Mouse (Mus musculus): ENCODE results near the gene Spc24. TPM values are rescaled to one million over a fixed set of nuclear protein-coding genes. Genes with fewer than 3 reads are reported as not detected.

Gene Spc24
- 132 and 165 TPM in 2 replicates for polyA plus RNA-seq (2016; fragmentation: Nextera tagmentation; extraction: Ambion mirVana)

DNA sequence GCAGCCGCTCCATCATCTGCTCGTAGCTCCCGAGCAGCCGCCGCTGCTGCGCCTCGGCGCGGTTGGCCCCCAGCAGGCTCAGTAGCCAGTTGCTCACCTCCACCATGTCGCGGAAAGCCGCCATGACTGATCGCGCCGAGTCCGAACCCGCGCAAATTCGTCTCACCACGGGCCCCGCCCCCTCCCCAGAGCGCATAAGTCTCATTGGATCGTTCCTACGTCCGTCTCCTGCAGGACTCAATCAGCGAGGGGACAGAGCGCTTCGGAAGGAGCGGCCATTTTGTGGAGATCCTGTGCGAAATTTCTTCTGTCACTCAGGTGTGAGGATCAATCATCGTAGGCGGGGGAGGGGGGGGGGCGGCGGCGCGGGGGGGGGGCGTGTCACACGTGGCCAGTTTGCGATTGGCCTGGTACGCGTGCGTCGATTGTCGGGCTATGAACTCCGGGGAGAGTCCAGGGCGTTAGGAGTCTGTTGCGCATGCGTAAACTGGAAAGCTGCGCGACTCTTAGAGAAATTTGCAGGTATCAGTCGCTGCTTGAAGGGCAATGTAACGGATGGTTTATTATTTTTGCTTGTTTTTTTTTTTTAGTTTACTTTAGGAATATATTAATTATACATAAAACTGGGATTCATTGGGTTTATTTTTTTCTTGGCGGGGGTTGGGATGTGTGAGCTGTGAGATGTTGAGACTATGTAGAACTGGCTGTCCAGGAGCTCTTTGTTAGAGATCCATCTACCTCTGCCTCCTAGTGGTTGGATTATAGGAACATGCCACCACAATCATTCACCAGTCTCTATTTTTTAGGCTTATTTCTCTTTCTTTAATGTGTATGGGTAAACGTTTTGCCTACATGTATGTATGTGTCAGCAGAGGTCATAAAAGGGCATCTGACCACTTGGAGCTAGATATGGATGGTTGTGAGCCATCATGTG, at the start of gene Spc24:
Gene Spc24 (minus strand): TSS at position 149 of the 934 bp plus-strand sequence.
- 2% methylated on average over 50 of the region's 54 CpGs for WGBS

DNA sequence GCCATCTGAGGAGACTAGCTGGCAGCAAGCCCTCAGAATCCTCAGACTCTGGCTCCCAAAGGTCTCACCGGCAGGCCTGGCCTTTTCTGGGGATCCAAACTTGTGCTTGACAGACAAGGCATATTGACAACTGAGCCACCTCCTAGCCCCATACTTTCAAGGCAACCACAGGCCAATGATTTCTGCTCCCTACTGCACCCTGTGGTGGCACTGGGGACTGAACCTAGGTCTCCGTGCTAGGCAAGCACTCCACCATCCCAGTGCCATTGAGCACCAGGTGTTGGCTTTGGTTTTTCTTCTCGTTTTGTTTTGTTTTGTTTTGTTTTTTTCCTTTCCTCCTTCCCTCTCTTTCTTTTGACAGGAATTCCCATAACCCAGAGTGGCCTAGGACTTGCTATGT, 48.5 kb upstream of the Spc24 start:
- WGBS = 61% methylated on average over 3 of the region's 3 CpGs
- no peak for DNase-seq (ENCODE audit: low spot score)
- Histone ChIP-seq H3K4me1 (replicated peaks) (peaks cover 7% of the 10 kb centered on the region), H3K27ac (no peak overlapping the region), H3K9me3 (no peaks in the 10 kb centered on the region), H3K36me3 (peaks cover 19% of the 10 kb centered on the region), H3K27me3 (ENCODE audit: insufficient read depth, poor library complexity, severe bottlenecking) (no peaks in the 10 kb centered on the region), H3K4me3 (no peak overlapping the region)

More for the DNA sequence above, at the start of gene Spc24:
- peak; percentile 98 for DNase-seq (ENCODE audit: low spot score)
- peak within 1 kb of the TSS; percentile 92 for H3K4me3 ChIP-seq
- peaks cover 15% of the 10 kb centered on the region for H3K4me1 ChIP-seq (replicated peaks)
- no peaks in the 10 kb centered on the region for H3K27me3 ChIP-seq (ENCODE audit: insufficient read depth, poor library complexity, severe bottlenecking)
- H3K9me3 ChIP-seq = no peaks in the 10 kb centered on the region
- peaks cover 26% of the 10 kb centered on the region for H3K36me3 ChIP-seq
- peak within 1 kb of the TSS; percentile 95 for H3K27ac ChIP-seq

DNA sequence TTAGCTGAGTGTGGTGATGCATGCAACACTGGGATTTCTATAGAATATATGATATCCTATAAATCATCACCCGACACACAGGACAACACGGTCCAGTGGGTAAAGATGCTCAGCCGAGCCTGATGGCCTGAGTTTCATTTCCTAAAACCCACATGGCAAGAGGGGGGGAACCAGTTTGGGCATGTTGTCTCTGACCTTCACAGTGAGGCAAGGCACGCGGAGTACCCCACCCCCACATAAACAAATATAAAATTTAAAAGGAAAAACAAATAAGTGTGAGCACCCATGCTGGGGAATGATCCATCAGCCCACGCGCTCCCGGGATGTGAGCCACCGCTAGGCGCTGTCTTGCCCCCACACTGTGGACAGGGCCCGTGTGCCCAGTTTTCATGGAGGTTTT, 46.9 kb upstream of the Spc24 start:
- Histone ChIP-seq H3K27ac (no peak overlapping the region), H3K36me3 (peaks cover 14% of the 10 kb centered on the region), H3K4me3 (no peak overlapping the region), H3K27me3 (ENCODE audit: insufficient read depth, poor library complexity, severe bottlenecking) (no peaks in the 10 kb centered on the region), H3K4me1 (replicated peaks) (peaks cover 7% of the 10 kb centered on the region), H3K9me3 (no peaks in the 10 kb centered on the region)
- WGBS = 89% methylated on average over 11 of the region's 11 CpGs
- DNase-seq (ENCODE audit: low spot score) = no peak

DNA sequence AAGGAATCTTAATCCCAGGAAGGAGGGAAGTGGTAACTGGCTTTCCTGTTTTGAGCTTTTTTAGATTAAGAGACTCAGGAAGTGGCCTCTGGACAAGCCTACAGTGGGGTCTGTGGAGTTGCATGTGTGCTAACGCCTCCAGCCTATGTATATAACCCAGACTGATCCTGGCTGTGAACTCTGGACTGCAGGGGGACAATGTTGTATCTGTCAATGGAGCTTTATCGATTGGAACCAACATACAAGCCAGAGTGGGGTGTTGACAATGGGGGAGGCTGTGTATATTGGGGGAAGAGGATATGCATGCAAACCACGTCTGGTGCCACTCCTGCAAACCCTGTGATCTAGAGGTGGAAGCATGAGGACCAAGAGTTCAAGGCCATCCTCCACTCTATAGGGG, 46.3 kb upstream of the Spc24 start:
- Histone ChIP-seq H3K27me3 (ENCODE audit: insufficient read depth, poor library complexity, severe bottlenecking) (no peaks in the 10 kb centered on the region), H3K4me1 (replicated peaks) (peaks cover 7% of the 10 kb centered on the region), H3K9me3 (no peaks in the 10 kb centered on the region), H3K36me3 (peaks cover 12% of the 10 kb centered on the region), H3K27ac (no peak overlapping the region), H3K4me3 (no peak overlapping the region)
- DNase-seq (ENCODE audit: low spot score) = no peak
- 80% methylated on average over 3 of the region's 3 CpGs for WGBS

DNA sequence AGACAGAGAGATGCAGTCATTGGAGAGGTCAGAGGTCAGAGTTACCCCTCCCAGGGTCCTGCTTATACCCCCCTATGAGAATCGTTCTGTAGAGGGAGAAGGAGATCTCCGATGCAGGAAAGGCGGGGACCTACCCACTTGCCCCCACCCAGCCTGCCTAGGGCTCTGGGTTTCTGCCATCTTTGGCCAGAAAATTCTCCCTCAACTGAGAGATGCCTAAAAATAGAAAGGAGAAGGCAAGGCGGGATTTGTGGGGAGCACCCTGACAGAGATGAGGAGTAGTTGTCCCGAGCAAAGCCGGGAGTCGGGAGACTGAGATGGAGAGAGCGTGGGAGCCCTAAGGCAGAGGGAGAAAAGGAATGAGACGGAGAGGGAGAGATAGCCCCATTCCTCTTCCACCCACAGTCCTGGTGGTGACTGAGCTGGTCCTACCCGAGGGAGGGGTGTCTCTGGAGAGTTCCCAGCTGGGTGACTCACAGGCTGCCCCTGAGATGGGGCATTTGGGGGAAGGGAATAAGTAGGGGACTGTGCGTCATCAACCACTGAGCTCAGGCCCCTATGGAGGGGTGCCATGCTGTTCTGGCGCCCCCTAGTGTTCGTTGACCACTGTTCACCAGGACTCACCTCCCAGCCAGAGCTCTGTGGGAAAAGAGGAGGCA, 44.0 kb upstream of the Spc24 start:
- Histone ChIP-seq H3K27me3 (ENCODE audit: insufficient read depth, poor library complexity, severe bottlenecking) (no peaks in the 10 kb centered on the region), H3K36me3 (peaks cover 17% of the 10 kb centered on the region), H3K9me3 (no peaks in the 10 kb centered on the region), H3K4me3 (0 out of 2 replicates have a peak overlapping the region, but pooled peaks have one; percentile 9), H3K27ac (peak overlapping the region; percentile 1; the same call in 1 of the 2 replicates), H3K4me1 (replicated peaks) (peaks cover 7% of the 10 kb centered on the region)
- DNase-seq (ENCODE audit: low spot score) = peak; percentile 78
- 46% methylated on average over 13 of the region's 13 CpGs for WGBS

DNA sequence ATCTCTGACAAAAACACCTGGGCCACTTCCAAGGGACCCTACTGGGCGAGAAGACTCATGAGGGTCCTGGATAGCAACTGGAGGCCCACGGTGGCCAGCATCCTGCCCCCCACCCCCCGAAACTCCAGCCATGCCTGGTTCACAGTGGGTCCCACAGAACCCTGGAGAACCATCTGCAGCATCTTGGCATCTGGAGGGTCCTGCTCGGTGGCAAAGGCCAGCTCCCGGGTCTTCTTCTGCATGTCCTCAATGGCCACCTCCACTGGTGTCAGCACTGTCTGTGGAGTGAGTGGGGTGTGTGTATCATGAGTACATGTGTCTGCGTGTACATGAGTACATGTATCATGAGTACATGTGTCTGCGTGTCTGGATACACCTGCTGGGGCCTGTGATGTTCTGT, 41.5 kb upstream of the Spc24 start:
- no peak overlapping the region for H3K4me3 ChIP-seq
- H3K27me3 ChIP-seq (ENCODE audit: insufficient read depth, poor library complexity, severe bottlenecking) = no peaks in the 10 kb centered on the region
- WGBS = 91% methylated on average over 7 of the region's 7 CpGs
- DNase-seq (ENCODE audit: low spot score) = no peak
- peaks cover 32% of the 10 kb centered on the region for H3K4me1 ChIP-seq (replicated peaks)
- peaks cover 17% of the 10 kb centered on the region for H3K36me3 ChIP-seq
- 0 out of 2 replicates have a peak, but pooled peaks cover 2% of the 10 kb centered on the region for H3K9me3 ChIP-seq
- no peak overlapping the region for H3K27ac ChIP-seq

DNA sequence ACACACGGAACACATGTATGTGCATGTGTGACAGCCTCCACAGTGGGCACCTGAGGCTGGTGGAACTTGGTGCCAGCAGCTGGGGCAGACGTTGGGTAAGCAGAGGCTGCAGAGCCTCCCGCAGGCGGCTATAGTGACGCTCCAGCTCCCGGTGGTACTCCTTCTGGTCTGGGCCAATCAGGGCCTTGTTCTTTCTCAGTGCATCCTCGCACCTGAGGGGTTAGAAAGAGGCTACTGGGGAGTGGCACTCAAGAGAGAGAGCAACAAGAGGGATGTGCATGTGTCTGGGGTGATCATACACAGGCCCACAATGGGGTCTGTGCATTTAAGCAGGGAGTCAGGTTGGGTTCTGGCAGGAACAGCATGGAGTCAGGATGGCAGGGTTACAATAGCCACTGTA, 41.0 kb upstream of the Spc24 start:
- Histone ChIP-seq H3K27ac (no peak overlapping the region), H3K27me3 (ENCODE audit: insufficient read depth, poor library complexity, severe bottlenecking) (no peaks in the 10 kb centered on the region), H3K36me3 (peaks cover 19% of the 10 kb centered on the region), H3K4me3 (no peak overlapping the region), H3K9me3 (0 out of 2 replicates have a peak, but pooled peaks cover 2% of the 10 kb centered on the region), H3K4me1 (replicated peaks) (peaks cover 37% of the 10 kb centered on the region)
- WGBS = 75% methylated on average over 7 of the region's 7 CpGs
- no peak for DNase-seq (ENCODE audit: low spot score)

DNA sequence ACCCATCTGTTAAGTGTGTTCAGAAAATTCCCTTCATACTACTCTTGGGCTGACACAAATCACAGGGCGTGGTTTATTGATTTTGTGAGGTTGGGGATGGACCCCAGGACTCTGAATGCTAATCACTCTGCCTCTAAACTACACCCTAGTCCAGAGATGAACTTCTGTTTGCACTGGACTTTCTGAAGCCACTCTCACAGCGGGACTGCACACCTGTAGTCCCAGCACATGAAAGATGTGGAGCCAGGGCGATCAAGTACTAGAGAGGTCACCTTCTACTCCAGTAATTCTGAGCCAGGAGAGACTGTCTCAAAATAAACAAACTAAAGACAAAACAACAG, 38.9 kb upstream of the Spc24 start:
- Histone ChIP-seq H3K27ac (peak overlapping the region; percentile 92), H3K9me3 (0 out of 2 replicates have a peak, but pooled peaks cover 2% of the 10 kb centered on the region), H3K4me3 (peak overlapping the region; percentile 83), H3K4me1 (replicated peaks) (peaks cover 43% of the 10 kb centered on the region), H3K27me3 (ENCODE audit: insufficient read depth, poor library complexity, severe bottlenecking) (no peaks in the 10 kb centered on the region), H3K36me3 (peaks cover 38% of the 10 kb centered on the region)
- 52% methylated on average over 3 of the region's 3 CpGs for WGBS
- no peak for DNase-seq (ENCODE audit: low spot score)

DNA sequence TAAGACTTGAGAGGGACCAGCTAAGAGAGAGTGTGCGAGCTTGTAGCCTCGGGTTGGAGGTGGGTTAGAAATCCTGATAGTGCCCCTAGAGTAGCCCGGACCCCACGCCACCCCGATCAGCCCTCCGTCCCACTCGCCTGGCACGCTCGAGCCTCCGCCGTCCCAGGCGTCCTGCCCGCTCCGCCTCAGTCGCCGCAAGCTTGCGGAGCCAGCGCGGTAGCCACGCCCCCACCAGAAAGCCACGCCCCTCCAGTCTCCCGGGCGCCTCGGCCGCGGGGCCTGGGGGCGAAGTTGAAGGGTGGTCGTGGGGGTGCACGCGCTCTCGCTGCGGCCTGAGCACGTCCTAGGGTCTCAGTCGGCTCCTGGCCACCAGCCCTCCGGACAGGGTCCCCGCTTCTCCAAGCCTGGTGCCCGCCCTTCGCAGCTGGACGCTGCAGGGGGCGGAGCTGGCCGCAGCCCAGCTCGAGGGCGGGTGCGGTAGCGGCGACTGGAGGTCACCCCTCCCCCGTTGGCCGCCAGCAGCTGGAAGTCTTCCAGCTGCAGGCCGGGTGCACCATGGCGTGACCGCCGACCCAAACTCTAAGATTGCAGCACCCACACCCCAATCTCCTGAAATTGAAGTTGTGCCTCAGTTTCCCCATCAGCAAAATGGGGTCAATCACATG, 38.4 kb upstream of the Spc24 start, which contains the start of gene Kank2:
Gene Kank2 (minus strand): TSS at position 400 of the 665 bp plus-strand sequence.
- Histone ChIP-seq H3K9me3 (0 out of 2 replicates have a peak, but pooled peaks cover 2% of the 10 kb centered on the region), H3K27ac (peak within 1 kb of the TSS; percentile 92), H3K4me3 (peak within 1 kb of the TSS; percentile 83), H3K4me1 (replicated peaks) (peaks cover 42% of the 10 kb centered on the region), H3K27me3 (ENCODE audit: insufficient read depth, poor library complexity, severe bottlenecking) (no peaks in the 10 kb centered on the region), H3K36me3 (peaks cover 43% of the 10 kb centered on the region)
- DNase-seq (ENCODE audit: low spot score) = peak; percentile 89
- WGBS = under 1% methylated on average over 52 of the region's 52 CpGs

DNA sequence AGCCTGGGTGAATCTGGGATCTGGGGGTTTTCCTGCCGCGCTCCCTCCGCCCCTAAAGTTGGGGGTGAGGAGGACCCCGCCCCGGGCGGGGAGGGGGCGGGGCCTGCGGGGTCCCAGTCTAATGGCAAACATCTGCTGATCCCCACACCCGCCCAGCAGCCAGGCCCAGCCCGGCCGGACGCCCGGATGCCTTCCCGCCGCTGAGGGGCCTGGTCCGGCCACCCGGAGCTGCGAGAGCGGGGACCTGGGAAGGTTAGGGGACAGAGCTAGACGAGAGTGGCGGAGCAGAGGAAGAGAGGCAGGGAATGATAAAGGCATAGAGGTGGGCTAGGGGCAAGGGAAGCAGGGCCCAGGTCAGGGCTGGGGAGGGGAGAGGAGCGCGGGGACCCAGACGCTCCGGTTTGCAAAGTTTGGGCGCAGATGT, 37.8 kb upstream of the Spc24 start:
- peak; percentile 74 for DNase-seq (ENCODE audit: low spot score)
- H3K4me3 ChIP-seq = peak overlapping the region; percentile 83
- H3K36me3 ChIP-seq = peaks cover 49% of the 10 kb centered on the region
- H3K27me3 ChIP-seq (ENCODE audit: insufficient read depth, poor library complexity, severe bottlenecking) = no peaks in the 10 kb centered on the region
- H3K27ac ChIP-seq = peak overlapping the region; percentile 92
- H3K4me1 ChIP-seq (replicated peaks) = peaks cover 43% of the 10 kb centered on the region
- under 1% methylated on average over 25 of the region's 26 CpGs for WGBS
- 0 out of 2 replicates have a peak, but pooled peaks cover 2% of the 10 kb centered on the region for H3K9me3 ChIP-seq

DNA sequence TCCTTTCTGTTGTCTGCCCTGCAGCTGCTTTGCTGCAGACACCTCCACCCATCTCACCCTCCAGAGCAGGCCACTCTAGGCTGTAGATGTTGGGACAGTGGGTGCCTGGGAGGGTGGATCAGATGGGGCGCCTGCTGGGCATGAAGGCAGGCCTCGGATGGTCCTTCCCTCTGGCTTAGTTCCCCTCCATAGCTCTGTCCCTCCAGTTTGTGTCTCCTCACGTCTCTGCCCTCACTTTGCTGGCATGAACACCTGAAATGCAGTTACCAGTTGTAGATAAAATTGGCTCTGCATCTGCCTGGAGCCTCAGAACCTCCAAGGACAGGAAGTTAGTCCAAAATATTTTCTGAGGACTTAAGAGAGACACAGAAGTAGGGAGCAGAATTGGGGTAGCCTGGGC, 36.8 kb upstream of the Spc24 start:
- 0 out of 2 replicates have a peak, but pooled peaks cover 2% of the 10 kb centered on the region for H3K9me3 ChIP-seq
- DNase-seq (ENCODE audit: low spot score) = no peak
- 66% methylated on average over 3 of the region's 3 CpGs for WGBS
- H3K4me3 ChIP-seq = peak overlapping the region; percentile 83
- no peaks in the 10 kb centered on the region for H3K27me3 ChIP-seq (ENCODE audit: insufficient read depth, poor library complexity, severe bottlenecking)
- peak overlapping the region; percentile 79 for H3K27ac ChIP-seq
- peaks cover 46% of the 10 kb centered on the region for H3K4me1 ChIP-seq (replicated peaks)
- peaks cover 54% of the 10 kb centered on the region for H3K36me3 ChIP-seq

DNA sequence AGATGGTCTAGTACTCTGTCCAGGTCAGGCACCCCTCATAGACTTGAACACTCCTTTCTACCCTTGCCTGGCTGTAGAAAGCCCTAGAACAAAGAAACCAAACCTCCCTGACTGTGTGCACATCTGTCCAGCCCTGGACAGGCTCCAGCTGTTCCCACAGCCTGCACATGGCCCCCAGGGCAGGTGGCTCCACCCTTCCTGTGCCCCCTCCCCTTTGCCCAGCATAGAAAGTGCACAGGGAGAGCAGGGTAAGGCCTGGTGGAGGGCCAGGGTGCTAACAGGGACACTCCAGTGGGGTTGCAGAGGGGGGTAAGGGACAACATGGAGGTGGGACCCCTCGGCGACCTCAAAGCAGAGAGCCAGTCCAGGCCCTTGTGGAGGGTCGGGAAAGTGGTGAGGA, 36.2 kb upstream of the Spc24 start:
- H3K4me1 ChIP-seq (replicated peaks) = peaks cover 46% of the 10 kb centered on the region
- 67% methylated on average over 3 of the region's 3 CpGs for WGBS
- peak overlapping the region; percentile 83 for H3K4me3 ChIP-seq
- DNase-seq (ENCODE audit: low spot score) = peak; percentile 19
- H3K27me3 ChIP-seq (ENCODE audit: insufficient read depth, poor library complexity, severe bottlenecking) = no peaks in the 10 kb centered on the region
- H3K9me3 ChIP-seq = 0 out of 2 replicates have a peak, but pooled peaks cover 2% of the 10 kb centered on the region
- peaks cover 56% of the 10 kb centered on the region for H3K36me3 ChIP-seq
- peak overlapping the region; percentile 79 for H3K27ac ChIP-seq

All from hindbrain, embryonic 10.5 days (tissue).